Mouse (Mus musculus): Measurements from ENCODE around the gene Lgals7.
"Not testable (repeated sequence)": the region's sequence is repeated elsewhere in the genome, so short reads cannot be mapped to it uniquely, and the experiment has no call there.

The Lgals7 gene

GRCm38 (mm10) chr7:28877856-28878255 is 14.2 kb downstream of the Lgals7 start:
- no peak for DNase-seq (ENCODE audit: low spot score)

DNA sequence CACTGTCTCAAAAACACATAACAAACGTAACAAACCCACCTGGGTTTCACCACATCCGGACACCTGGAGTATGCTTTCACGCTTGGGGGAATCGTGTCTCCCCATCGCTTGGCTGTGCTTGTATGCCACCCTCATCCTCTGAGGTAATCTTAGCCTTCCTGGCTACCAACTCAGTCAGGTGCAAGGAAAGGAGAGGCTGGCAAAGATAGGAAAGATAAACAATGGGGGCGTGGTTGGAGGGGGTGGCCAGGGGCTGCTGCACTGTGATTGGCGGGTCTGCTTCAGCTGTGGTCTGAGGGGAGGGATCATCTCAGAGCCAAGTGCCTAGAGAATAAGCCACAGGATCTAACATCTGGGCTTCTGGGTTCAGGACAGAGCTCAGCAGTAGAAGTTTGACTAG is 16.0 kb downstream of the Lgals7 start:
- no peak for DNase-seq (ENCODE audit: low spot score)

DNA sequence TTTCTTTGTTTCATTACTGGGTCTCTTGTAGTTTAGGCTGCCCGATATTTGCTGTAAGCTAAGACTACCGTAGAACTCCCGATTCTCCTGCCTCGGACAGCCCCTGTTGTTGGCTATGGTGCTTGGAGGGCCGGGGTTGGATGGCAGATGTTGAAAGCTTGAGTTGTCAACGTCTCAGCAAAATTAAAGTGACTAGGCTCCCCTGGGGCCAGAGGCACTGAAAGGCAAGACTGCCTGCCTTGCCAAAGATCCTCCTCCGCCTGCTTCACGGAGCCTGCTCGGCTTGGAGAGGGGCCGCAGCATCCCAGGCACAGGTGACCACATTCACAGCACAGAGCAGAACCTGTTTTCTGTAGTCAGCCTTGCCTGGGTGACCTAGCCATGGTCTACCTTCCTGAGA is 16.9 kb downstream of the Lgals7 start:
- DNase-seq (ENCODE audit: low spot score) = no peak

- no peak for DNase-seq (ENCODE audit: low spot score)
Observed at GRCm38 (mm10) chr7:28881199-28881598, 17.5 kb downstream of the Lgals7 start, which contains the start of gene Capn12. TSS of gene Capn12 (plus strand) at chr7:28881422.

DNA sequence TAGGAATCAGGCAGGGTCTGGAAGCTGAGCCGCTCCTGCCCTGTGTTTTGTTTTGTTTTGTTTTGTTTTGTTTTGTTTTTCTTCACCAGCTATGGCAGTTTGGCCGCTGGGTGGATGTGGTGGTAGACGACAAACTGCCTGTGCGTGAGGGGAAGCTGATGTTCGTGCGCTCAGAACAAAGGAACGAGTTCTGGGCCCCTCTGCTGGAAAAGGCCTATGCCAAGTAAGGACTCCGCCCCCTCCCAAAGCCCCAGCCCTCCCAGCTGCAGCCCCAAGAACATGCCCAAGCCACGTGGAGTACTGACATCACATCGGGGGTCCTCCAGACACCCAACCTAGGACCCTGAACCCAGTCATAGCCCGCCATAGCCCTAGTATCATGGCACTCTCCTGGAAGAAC is 19.4 kb downstream of the Lgals7 start:
- no peak for DNase-seq (ENCODE audit: low spot score)

GRCm38 (mm10) chr7:28883704-28884103 is 20.1 kb downstream of the Lgals7 start:
- DNase-seq (ENCODE audit: low spot score) = not testable (repeated sequence)

DNA sequence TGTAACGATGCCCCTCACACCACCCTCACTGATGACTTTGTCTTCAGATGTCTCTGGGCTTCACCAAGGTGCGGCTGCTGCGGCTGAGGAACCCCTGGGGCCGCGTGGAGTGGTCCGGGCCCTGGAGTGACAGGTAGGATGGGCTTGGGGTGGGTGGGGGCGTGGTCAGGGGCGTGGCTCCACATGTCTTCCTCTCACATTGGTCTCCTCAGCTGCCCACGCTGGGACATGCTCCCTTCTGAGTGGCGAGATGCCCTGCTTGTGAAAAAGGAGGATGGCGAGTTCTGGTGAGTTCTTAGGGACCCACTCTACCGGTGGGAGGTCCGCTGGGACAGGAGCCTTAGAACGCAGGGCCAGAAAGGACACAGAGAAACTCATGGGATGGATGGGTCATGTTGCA is 22.8 kb downstream of the Lgals7 start:
- no peak for DNase-seq (ENCODE audit: low spot score)

DNA sequence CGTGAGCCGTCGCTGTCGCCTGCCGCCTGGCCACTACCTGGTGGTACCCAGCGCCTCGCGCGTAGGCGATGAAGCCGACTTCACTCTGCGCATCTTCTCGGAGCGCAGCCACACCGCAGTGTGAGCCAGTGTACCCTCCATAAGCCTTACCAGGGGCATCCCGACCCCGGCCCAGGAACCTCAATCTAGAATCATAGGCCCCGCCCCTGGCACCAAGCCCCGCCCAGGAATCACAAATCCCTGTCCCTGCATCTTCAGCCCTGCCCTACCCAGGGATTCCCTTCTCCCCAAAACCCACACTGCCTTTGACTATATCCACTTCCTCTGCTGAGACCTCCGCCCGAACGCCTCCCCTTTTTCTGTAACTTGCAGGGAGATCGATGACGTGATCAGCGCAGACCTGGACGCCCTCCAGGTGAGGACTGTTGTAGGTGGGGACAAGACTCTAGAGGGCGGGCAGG is 25.1 kb downstream of the Lgals7 start:
- DNase-seq (ENCODE audit: low spot score) = no peak

DNA sequence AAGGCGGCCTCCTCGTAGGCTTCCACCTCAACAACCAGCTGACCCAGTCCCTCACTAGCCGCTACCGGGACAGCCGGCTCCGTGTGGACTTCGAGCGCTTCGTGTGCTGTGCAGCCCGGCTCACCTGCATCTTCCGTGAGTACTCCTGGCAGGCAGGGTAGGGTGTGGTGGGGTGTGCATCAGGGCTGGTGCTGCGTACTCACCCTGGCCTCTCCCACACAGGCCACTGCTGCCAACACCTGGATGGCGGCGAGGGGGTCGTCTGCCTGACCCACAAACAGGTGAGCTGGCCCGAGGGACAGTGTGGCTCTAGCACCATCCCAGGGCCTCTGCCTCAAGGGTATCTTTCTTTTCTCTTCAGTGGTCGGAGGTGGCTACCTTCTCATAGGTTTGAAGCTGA is 28.9 kb downstream of the Lgals7 start:
- no peak for DNase-seq (ENCODE audit: low spot score)

DNA sequence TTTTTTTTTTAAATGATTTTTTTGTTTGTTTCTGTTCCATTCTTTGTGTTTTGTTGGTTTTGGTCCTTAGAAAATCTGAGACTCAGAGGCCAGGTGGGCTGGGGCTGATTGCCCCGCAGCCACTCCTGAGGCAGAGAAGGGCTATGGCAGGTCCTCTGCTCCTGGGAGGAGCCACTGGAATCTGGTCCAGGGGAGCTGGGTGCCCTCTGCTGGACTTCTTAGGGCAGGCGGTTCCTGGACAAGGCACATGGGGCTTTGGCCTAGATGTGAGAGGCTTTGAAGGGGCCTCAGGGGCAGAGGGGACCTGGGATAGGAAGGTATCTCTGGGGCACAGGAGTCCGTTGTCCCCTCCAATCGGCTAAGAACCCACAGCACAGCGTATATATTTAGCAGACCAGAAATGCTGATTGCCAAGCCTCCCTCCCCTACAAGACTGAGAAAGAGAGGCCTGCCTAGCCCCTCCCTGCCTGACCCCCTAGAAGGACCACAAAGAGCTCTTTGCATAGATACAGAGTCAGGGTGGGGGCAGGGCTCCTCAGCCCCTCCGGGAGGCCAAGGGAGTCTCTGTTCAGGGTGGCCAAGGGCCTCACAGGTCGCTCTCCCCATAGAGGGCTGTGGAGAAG is 30.1 kb downstream of the Lgals7 start:
- peak; percentile 63 for DNase-seq (ENCODE audit: low spot score)

DNA sequence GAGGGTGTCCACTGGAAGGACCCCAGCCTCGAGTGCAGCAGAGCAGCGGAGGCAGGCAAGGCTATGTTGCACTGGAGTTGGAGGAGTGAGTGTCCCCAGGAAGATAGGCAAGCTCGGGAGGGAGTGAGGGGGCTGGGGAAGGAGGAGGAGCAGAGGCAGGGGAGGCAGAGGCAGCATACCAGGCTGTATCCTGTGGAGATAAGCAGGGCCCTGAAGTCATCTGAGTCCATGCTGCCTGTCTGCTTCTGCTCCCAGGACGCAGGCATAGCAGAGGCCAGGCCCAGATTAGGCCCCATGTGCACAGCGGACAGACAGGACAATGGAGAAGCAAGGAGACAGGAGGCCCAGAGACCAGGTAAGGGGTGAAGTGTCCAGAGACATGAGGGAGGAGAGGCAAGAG is 31.3 kb downstream of the Lgals7 start:
- DNase-seq (ENCODE audit: low spot score) = peak; percentile 52

- DNase-seq (ENCODE audit: low spot score) = no peak
Observed at GRCm38 (mm10) chr7:28897661-28898060, 34.0 kb downstream of the Lgals7 start.

GRCm38 (mm10) chr7:28899972-28900371 is 36.3 kb downstream of the Lgals7 start:
- DNase-seq (ENCODE audit: low spot score) = no peak

- no peak for DNase-seq (ENCODE audit: low spot score)
Observed at GRCm38 (mm10) chr7:28901311-28902125, 37.9 kb downstream of the Lgals7 start.

GRCm38 (mm10) chr7:28902180-28902579 is 38.5 kb downstream of the Lgals7 start:
- no peak for DNase-seq (ENCODE audit: low spot score)

DNA sequence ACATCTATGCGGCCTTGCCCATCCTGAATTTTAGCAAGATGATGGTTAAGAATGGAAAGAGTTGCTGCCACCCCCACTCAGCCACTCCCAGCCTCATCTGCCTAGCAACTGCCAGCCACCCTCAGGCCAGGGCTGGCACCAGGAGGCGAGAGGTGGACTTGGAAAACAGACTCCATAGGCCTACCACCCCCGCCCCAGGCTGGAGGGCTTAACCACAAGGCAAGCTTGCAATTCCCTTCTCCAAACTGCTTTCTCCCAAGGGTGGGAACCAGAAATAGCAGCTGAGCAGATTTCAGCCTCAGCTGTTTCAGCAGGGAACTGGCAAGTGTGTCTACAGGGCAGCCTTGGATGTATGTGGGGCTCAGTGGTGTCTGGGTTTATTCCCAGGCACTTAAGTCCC is 39.2 kb downstream of the Lgals7 start:
- no peak for DNase-seq (ENCODE audit: low spot score)

- no peak for DNase-seq (ENCODE audit: low spot score)
Observed at GRCm38 (mm10) chr7:28903778-28904177, 40.1 kb downstream of the Lgals7 start.

DNA sequence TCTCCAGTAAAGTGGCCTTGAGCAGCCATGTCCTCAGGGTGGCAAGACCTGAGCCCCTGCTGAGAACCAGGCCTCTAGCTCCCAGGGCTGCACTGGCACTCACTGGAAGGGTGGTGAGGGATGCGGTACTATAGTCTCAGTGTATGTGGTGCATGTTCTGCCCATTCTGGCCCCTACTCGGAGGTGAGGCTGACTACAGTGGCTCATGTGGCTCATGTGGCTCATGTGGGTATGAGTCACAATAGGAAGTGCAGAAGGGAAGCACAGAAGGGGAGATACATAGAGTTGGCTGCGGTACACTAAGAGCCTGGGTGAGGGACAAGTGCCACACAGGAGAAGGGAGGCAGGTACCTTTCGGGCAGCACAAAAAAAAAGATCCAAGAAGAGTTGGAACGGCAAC is 43.5 kb downstream of the Lgals7 start:
- DNase-seq (ENCODE audit: low spot score) = no peak

DNA sequence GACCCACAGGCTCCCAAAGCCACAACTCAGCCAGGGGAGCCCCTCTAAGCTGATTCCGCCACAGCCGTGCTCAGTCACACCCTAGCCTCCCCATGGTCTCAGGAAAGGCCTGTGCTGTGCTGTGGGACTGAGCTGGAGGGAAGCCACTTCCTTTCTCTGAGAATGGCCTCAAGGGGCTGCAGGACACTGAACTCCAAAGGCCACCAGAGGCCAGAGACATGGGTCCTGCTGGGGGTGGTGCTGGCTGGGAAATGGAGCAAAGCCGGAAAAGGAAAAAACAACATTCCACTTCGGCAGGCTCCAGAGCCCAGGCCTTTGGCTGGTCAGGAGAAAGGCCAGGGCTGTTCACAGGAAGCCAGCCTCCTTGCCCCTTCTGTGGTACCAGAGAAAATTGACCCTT is 48.0 kb downstream of the Lgals7 start:
- no peak for DNase-seq (ENCODE audit: low spot score)

DNA sequence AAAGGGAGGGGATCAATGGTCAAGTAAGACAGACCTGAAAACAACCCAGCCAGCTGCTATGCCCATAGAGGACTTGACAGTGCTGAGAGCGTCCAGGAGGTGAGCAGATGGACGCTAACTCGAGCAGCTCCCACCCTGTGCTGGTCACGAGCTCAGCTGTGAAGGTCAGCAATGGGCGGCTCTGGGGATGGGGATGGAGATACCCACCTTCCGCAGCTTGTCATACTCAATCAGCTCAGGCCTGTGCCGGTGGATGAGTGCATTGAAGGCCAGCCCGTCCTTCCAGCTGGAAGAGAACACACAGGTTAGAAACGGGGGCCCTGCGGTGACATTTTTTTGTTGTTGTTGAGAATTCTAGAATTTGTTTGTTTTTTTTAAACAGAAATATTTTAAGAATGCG is 49.5 kb downstream of the Lgals7 start:
- DNase-seq (ENCODE audit: low spot score) = no peak

All from ovary, postnatal 36 days (tissue).